Mouse (Mus musculus): ENCODE results near the gene B4galnt3.

Gene B4galnt3

GRCm38 (mm10) chr6:120189287-120189686 is 105.1 kb downstream of the B4galnt3 start:
- in situ Hi-C loops (cut with MboI; ENCODE audit: low sequenced_read_pairs) = loop anchor here (10.0 to 25.0 kb wide), 2 partner anchors 84 to 152 kb away; partner anchors contain the start of gene Wnk1

GRCm38 (mm10) chr6:120188376-120189235 is 105.8 kb downstream of the B4galnt3 start:
- in situ Hi-C loops (cut with MboI; ENCODE audit: low sequenced_read_pairs) = loop anchor here (10.0 to 25.0 kb wide), 2 partner anchors 84 to 151 kb away; partner anchors contain the start of gene Wnk1

- in situ Hi-C loops (cut with MboI; ENCODE audit: low sequenced_read_pairs) = loop anchor here (10.0 to 25.0 kb wide), 2 partner anchors 83 to 150 kb away; partner anchors contain the start of gene Wnk1
Observed at GRCm38 (mm10) chr6:120187587-120188176, 106.7 kb downstream of the B4galnt3 start.

GRCm38 (mm10) chr6:120186594-120186993 is 107.8 kb downstream of the B4galnt3 start:
- in situ Hi-C loops (cut with MboI; ENCODE audit: low sequenced_read_pairs) = loop anchor here (10.0 to 25.0 kb wide), 2 partner anchors 82 to 149 kb away; partner anchors contain the start of gene Wnk1

GRCm38 (mm10) chr6:120185756-120186155 is 108.6 kb downstream of the B4galnt3 start:
- in situ Hi-C loops (cut with MboI; ENCODE audit: low sequenced_read_pairs) = loop anchor here (10.0 to 25.0 kb wide), 2 partner anchors 81 to 148 kb away; partner anchors contain the start of gene Wnk1

- in situ Hi-C loops (cut with MboI; ENCODE audit: low sequenced_read_pairs) = loop anchor here (10.0 to 25.0 kb wide), 2 partner anchors 80 to 148 kb away; partner anchors contain the start of gene Wnk1
Observed at GRCm38 (mm10) chr6:120185012-120185730, 109.2 kb downstream of the B4galnt3 start.

- in situ Hi-C loops (cut with MboI; ENCODE audit: low sequenced_read_pairs) = loop anchor here (10.0 to 25.0 kb wide), 2 partner anchors 79 to 146 kb away; partner anchors contain the start of gene Wnk1
Observed at GRCm38 (mm10) chr6:120183771-120184170, 110.6 kb downstream of the B4galnt3 start.

GRCm38 (mm10) chr6:120182160-120182559 is 112.2 kb downstream of the B4galnt3 start:
- in situ Hi-C loops (cut with MboI; ENCODE audit: low sequenced_read_pairs) = loop anchor here (10.0 to 25.0 kb wide), 2 partner anchors 77 to 145 kb away; partner anchors contain the start of gene Wnk1

GRCm38 (mm10) chr6:120180492-120180891 is 113.9 kb downstream of the B4galnt3 start:
- in situ Hi-C loops (cut with MboI; ENCODE audit: low sequenced_read_pairs) = loop anchor here (10.0 to 25.0 kb wide), 2 partner anchors 76 to 143 kb away; partner anchors contain the start of gene Wnk1

GRCm38 (mm10) chr6:120179756-120180206 is 114.6 kb downstream of the B4galnt3 start:
- in situ Hi-C loops (cut with MboI; ENCODE audit: low sequenced_read_pairs) = loop anchor here (10.0 to 25.0 kb wide), 2 partner anchors 75 to 142 kb away; partner anchors contain the start of gene Wnk1

- in situ Hi-C loops (cut with MboI; ENCODE audit: low sequenced_read_pairs) = loop anchor here (25.0 kb wide), 1 partner anchor 142 kb away; the partner anchor contains the start of gene Wnk1
Observed at GRCm38 (mm10) chr6:120179044-120179755, 115.2 kb downstream of the B4galnt3 start.

- in situ Hi-C loops (cut with MboI; ENCODE audit: low sequenced_read_pairs) = loop anchor here (25.0 kb wide), 1 partner anchor 138 kb away; the partner anchor contains the start of gene Wnk1
Observed at GRCm38 (mm10) chr6:120175650-120176049, 118.7 kb downstream of the B4galnt3 start.

- in situ Hi-C loops (cut with MboI; ENCODE audit: low sequenced_read_pairs) = loop anchor here (25.0 kb wide), 1 partner anchor 137 kb away; the partner anchor contains the start of gene Wnk1
Observed at GRCm38 (mm10) chr6:120174602-120175115, 119.7 kb downstream of the B4galnt3 start.

GRCm38 (mm10) chr6:120174028-120174601 is 120.2 kb downstream of the B4galnt3 start:
- in situ Hi-C loops (cut with MboI; ENCODE audit: low sequenced_read_pairs) = no loop called here

- in situ Hi-C loops (cut with MboI; ENCODE audit: low sequenced_read_pairs) = no loop called here
Observed at GRCm38 (mm10) chr6:120172294-120173017, 121.9 kb downstream of the B4galnt3 start.

GRCm38 (mm10) chr6:120167574-120167973 is 126.8 kb downstream of the B4galnt3 start:
- in situ Hi-C loops (cut with MboI; ENCODE audit: low sequenced_read_pairs) = no loop called here

GRCm38 (mm10) chr6:120164765-120165164 is 129.6 kb downstream of the B4galnt3 start:
- in situ Hi-C loops (cut with MboI; ENCODE audit: low sequenced_read_pairs) = no loop called here

GRCm38 (mm10) chr6:120162928-120163327 is 131.4 kb downstream of the B4galnt3 start:
- in situ Hi-C loops (cut with MboI; ENCODE audit: low sequenced_read_pairs) = no loop called here
